In the genomic region with DNA sequence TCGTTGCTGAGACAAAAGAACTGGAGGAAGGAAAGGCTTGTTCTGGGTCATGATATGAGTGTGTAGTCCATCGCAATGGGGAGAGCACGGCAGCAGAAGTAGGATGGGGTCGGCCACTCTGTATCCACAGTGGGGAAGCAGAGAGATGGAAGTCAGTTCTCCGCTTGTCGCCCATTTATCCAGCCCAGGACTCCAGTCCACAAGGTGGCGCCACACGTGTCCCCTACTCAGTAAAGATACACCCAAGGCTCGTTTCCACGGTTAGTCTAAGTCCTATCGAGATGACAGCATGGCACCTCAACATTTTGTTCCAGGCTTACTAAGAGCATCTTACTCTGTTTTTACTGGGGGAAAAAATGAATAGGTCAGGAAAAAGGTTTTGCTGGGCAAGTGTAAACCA, we compare ENCODE assay signal across 9 mouse cellular contexts. TPM values are rescaled to one million over a fixed set of nuclear protein-coding genes. Genes with fewer than 3 reads are reported as not detected.
DNase-seq lines count a peak whose midpoint lies in the region; TF ChIP-seq lines count a peak whose summit lies in the region.
"Had no signal": no experiment of that assay in that cellular context is flagged by ENCODE, and none has a peak within 500 bp of the region (broad histone marks: within the 10 kb centered on the region; RNA-seq: fewer than 3 reads in every experiment).

No protein-coding gene starts in this region.

- H3K4me1 ChIP-seq in kidney, adult 2 months (ENCODE audit: control insufficient read depth, insufficient read depth, low read length): peaks cover 6% of the 10 kb centered on the region; the same call in 1 of the 2 replicates
- no peaks in the 10 kb centered on the region for H3K4me1 ChIP-seq in CH12.LX (ENCODE audit: control insufficient read depth in 1 of 2, insufficient read depth in 2 of 2)
- no peaks in the 10 kb centered on the region for H3K4me1 ChIP-seq in ES-E14 (ENCODE audit: control insufficient read depth in 2 of 2, insufficient read depth in 2 of 2, low read length in 2 of 2, poor library complexity in 1 of 2)
- H3K4me1 ChIP-seq: kidney, embryonic 15.5 days had no signal

- no peak for DNase-seq in kidney, adult 2 months
- DNase-seq in kidney, adult 18-20 months: no peak
- DNase-seq in CH12.LX (ENCODE audit: extremely low read depth): peak; percentile 8
- DNase-seq in ES-E14 (ENCODE audit: low read depth, low spot score): peak; percentile 60
- peak; percentile 37 for DNase-seq in lung, postnatal 25 days (ENCODE audit: low spot score)
- DNase-seq in cerebellum, adult 9-11 months: no peak
- DNase-seq in layer of hippocampus, adult 8-10 months (ENCODE audit: low spot score in 2 of 2): no peak

- TF ChIP-seq POLR2A in kidney, adult 2 months (IDR thresholded peaks at IDR 0.05; ENCODE audit: low read depth, low read length): no peak
- TF ChIP-seq POLR2A in CH12.LX (IDR thresholded peaks at IDR 0.05; ENCODE audit: low read depth, low read length): no peak

- H3K27ac ChIP-seq in kidney, adult 2 months (ENCODE audit: insufficient read depth, low read depth, low read length): peak overlapping the region; percentile 31; the same call in 1 of the 2 replicates
- H3K27ac ChIP-seq in CH12.LX (ENCODE audit: insufficient read depth, low read depth): no peak overlapping the region
- no peak overlapping the region for H3K27ac ChIP-seq in ES-E14 (ENCODE audit: insufficient read depth, low read depth, low read length, poor library complexity, severe bottlenecking)
- H3K27ac ChIP-seq: kidney, embryonic 15.5 days had no signal

- H3K9ac ChIP-seq in CH12.LX (ENCODE audit: insufficient read depth, low read depth) (no peak overlapping the region), ES-E14 (ENCODE audit: insufficient read depth, low read depth, low read length, poor library complexity, severe bottlenecking) (no peak overlapping the region)
- H3K9ac ChIP-seq: kidney, embryonic 15.5 days had no signal

- no peak overlapping the region for H3K4me3 ChIP-seq in kidney, adult 2 months (ENCODE audit: insufficient read depth, low read depth, low read length)
- H3K4me3 ChIP-seq in CH12.LX (replicated peaks in 1 of 3; ENCODE audit: low read depth in 2 of 3, low read length in 2 of 3, poor library complexity in 1 of 3): no peak overlapping the region
- H3K4me3 ChIP-seq in ES-E14 (ENCODE audit: insufficient read depth in 1 of 2, low read depth in 1 of 2, low read length in 2 of 2, poor library complexity in 1 of 2, severe bottlenecking in 1 of 2): no peak overlapping the region
- H3K4me3 ChIP-seq: kidney, embryonic 15.5 days had no signal

- WGBS in kidney, adult 2 months: 78% methylated on average over 11 of the region's 11 CpGs

- H3K9me3 ChIP-seq in CH12.LX (replicated peaks; ENCODE audit: low read length) (peaks cover 4% of the 10 kb centered on the region), ES-E14 (ENCODE audit: control insufficient read depth, insufficient read depth, low read depth, low read length) (no peaks in the 10 kb centered on the region)
- H3K9me3 ChIP-seq: kidney, embryonic 15.5 days had no signal

- no peaks in the 10 kb centered on the region for H3K79me2 ChIP-seq in CH12.LX (replicated peaks; ENCODE audit: control insufficient read depth, extremely low read depth, insufficient read depth, poor library complexity, severe bottlenecking)

- H3K27me3 ChIP-seq in kidney, adult 2 months (replicated peaks; ENCODE audit: control insufficient read depth, insufficient read depth, low read length): no peaks in the 10 kb centered on the region
- peaks cover 50% of the 10 kb centered on the region for H3K27me3 ChIP-seq in CH12.LX (replicated peaks)

- dilution Hi-C loops in CH12.LX (cut with MboI; ENCODE audit: extremely low pct_ligation_motif_present, extremely low pct_unique_long_range_greater_than_20kb, low sequenced_read_pairs): no loop called here

- TF ChIP-seq RAD21 in CH12.LX (IDR thresholded peaks at IDR 0.05; ENCODE audit: low read depth, low read length): peak; percentile 6

- TF ChIP-seq EP300 in CH12.LX (IDR thresholded peaks at IDR 0.05; ENCODE audit: low read length): no peak

- no peaks in the 10 kb centered on the region for H3K36me3 ChIP-seq in kidney, adult 2 months (ENCODE audit: control insufficient read depth, insufficient read depth, low read length)
- H3K36me3 ChIP-seq in CH12.LX (replicated peaks in 1 of 2; ENCODE audit: control insufficient read depth in 1 of 2, insufficient read depth in 1 of 2, low read length in 1 of 2) (no peaks in the 10 kb centered on the region), ES-E14 (ENCODE audit: control insufficient read depth, insufficient read depth, low read length, poor library complexity, severe bottlenecking) (no peaks in the 10 kb centered on the region)
- H3K36me3 ChIP-seq: kidney, embryonic 15.5 days had no signal

- H3K4me2 ChIP-seq in CH12.LX (ENCODE audit: insufficient read depth, low read depth, poor library complexity, severe bottlenecking): no peak overlapping the region
- H3K4me2 ChIP-seq: kidney, embryonic 15.5 days had no signal

- peak; percentile 41 for TF ChIP-seq CTCF in kidney, adult 2 months (conservative IDR thresholded peaks at IDR 0.05; ENCODE audit: insufficient read depth, insufficient read length, low read depth, low read length)
- peak in 1 of 2 experiments; percentile 59; a peak in 3 of 4 replicates for TF ChIP-seq CTCF in CH12.LX (conservative IDR thresholded peaks at IDR 0.05 in 1 of 2, IDR thresholded peaks at IDR 0.05 in 1 of 2; ENCODE audit: low read depth in 2 of 2, low read length in 2 of 2)

- in situ Hi-C loops in CH12.LX (cut with MboI; ENCODE audit: low pct_ligation_motif_present, low pct_unique_long_range_greater_than_20kb, low sequenced_read_pairs): no loop called here
- in situ Hi-C loops in ES-E14 (cut with MboI; ENCODE audit: low sequenced_read_pairs in 2 of 2, unreplicated experiment in 2 of 2): no loop called here

TF ChIP-seq in CH12.LX, 34 proteins besides CTCF, POLR2A, EP300 and RAD21:
- peak; percentile 63 for TF ChIP-seq SMC3 (IDR thresholded peaks at IDR 0.05; ENCODE audit: low read depth, low read length)
- TF ChIP-seq TBP (conservative IDR thresholded peaks at IDR 0.05; ENCODE audit: low read depth, low read length): no peak
- TF ChIP-seq TCF12 (IDR thresholded peaks at IDR 0.05; ENCODE audit: low read depth, low read length): no peak
- TF ChIP-seq MAZ (IDR thresholded peaks at IDR 0.05; ENCODE audit: low read depth, low read length): no peak

TF ChIP-seq in ES-E14, 5 proteins besides CTCF, POLR2A, EP300 and RAD21:
- no peak for TF ChIP-seq MAFK (IDR thresholded peaks at IDR 0.05; ENCODE audit: insufficient read depth, low read depth, low read length)
- 0 out of 2 replicates have a peak, but pooled peaks have one; percentile 13 for TF ChIP-seq ZC3H11A (IDR thresholded peaks at IDR 0.05; ENCODE audit: borderline replicate concordance, low read depth, low read length)
TF ChIP-seq in ES-E14: peak in this region for 1.

RNA-seq across cellular contexts. Expression of a gene that starts 20.0 kb away (rescaled TPM):
- 5.6 TPM in 2 replicates for polyA plus RNA-seq in kidney, adult 2 months (2012; rRNA removed)
- 56.2 and 68.1 TPM in 2 replicates for total RNA-seq in CH12.LX (2012; rRNA removed)
- total RNA-seq in CH12.LX (2014; rRNA removed): 222 and 254 TPM in 2 replicates
- polyA plus RNA-seq in CH12.LX (2012; ENCODE audit: insufficient read length, low read depth): 68.8 and 77.8 TPM in 2 replicates
- total RNA-seq in ES-E14 (2012; rRNA removed): 52.6 and 72.6 TPM in 2 replicates
- 10 to 100 TPM; 23.8 to 34.6 (median 28.4) TPM for total RNA-seq in layer of hippocampus, adult 8-10 months (2022)

RNA-seq across cellular contexts. Expression of a gene that starts 20.7 kb away (rescaled TPM):
- polyA plus RNA-seq in kidney, adult 2 months (2012; rRNA removed): 27.5 and 29.2 TPM in 2 replicates
- not detected in 2 replicates for total RNA-seq in CH12.LX (2012; rRNA removed)
- not detected in 2 replicates for total RNA-seq in CH12.LX (2014; rRNA removed)
- polyA plus RNA-seq in CH12.LX (2012; ENCODE audit: insufficient read length, low read depth): not detected in 2 replicates
- total RNA-seq in ES-E14 (2012; rRNA removed): not detected in 2 replicates
- under 1 TPM in 1 of 4 experiments, not detected in 3; 0.11 TPM for total RNA-seq in layer of hippocampus, adult 8-10 months (2022)
- polyA plus RNA-seq: lung, embryonic 16.5 days had no signal

RNA-seq across cellular contexts. Expression of a gene that starts 48.6 kb away (rescaled TPM):
- polyA plus RNA-seq in kidney, adult 2 months (2012; rRNA removed): 0.29 and 0.45 TPM in 2 replicates
- total RNA-seq in CH12.LX (2012; rRNA removed) (0.17 TPM in 2 replicates), CH12.LX (2014; rRNA removed) (not detected in 2 replicates), ES-E14 (2012; rRNA removed) (2.1 and 2.9 TPM in 2 replicates)
- polyA plus RNA-seq in CH12.LX (2012; ENCODE audit: insufficient read length, low read depth): 0.44 TPM in 1 of 2 replicates, not detected in the other
- total RNA-seq in layer of hippocampus, adult 8-10 months (2022): 100 to 1,000 TPM in 1 of 4 experiments, 10 to 100 TPM in 3; 80.7 to 107 (median 88.1) TPM

Comparison
In these comparisons a context has a peak if more than half of its experiments do, and no peak if none do; other contexts are left out.
1. DNase-seq: peak in CH12.LX (single experiment), ES-E14 (single experiment) and lung, postnatal 25 days (single experiment); none in kidney, adult 2 months (single experiment), kidney, adult 18-20 months (single experiment), cerebellum, adult 9-11 months (single experiment) and layer of hippocampus, adult 8-10 months (0 of 2).
2. RNA of a gene that starts 48.6 kb away (total RNA-seq): 80.7 to 107 TPM in layer of hippocampus, adult 8-10 months; 2.1 to 2.9 TPM in ES-E14 and 0.17 TPM in CH12.LX; every median in the first group is over 10 times any median in the second.